Mouse (Mus musculus): ENCODE results near the gene Rrm2. TPM values are rescaled to one million over a fixed set of nuclear protein-coding genes. Genes with fewer than 3 reads are reported as not detected.

The Rrm2 gene
- total RNA-seq, 2 experiments from 2014 or later, result 17.3 to 23.5 TPM

GRCm38 (mm10) chr12:24746579-24747296 is 38.7 kb downstream of the Rrm2 start:
- no peak for DNase-seq

GRCm38 (mm10) chr12:24747297-24747696 is 39.3 kb downstream of the Rrm2 start:
- DNase-seq, result no peak

- no peak for DNase-seq
Measured at GRCm38 (mm10) chr12:24750521-24750920, 42.5 kb downstream of the Rrm2 start.

DNA sequence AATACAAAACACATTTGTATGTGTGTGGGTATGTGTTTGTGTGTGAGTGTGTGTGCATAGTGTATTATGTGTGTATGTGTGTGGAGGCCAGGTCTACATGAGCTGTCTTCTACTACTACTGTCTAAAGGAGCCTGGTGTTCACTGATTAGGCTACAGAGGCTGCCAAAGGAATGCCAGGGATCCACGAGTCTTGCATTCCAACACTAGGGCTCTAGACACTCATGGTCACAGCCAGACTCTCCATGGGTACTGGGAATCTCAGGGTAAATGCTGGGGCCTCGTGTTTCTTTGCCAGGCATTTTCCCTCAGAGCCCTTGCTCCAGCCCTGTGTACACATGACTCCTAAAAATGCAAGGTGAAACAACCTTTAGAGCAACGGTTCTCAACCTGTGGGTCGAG is 45.6 kb downstream of the Rrm2 start:
- DNase-seq, result no peak

- no peak for DNase-seq
Measured at GRCm38 (mm10) chr12:24754693-24755092, 46.7 kb downstream of the Rrm2 start.

GRCm38 (mm10) chr12:24755471-24755870 is 47.4 kb downstream of the Rrm2 start:
- no peak for DNase-seq

DNA sequence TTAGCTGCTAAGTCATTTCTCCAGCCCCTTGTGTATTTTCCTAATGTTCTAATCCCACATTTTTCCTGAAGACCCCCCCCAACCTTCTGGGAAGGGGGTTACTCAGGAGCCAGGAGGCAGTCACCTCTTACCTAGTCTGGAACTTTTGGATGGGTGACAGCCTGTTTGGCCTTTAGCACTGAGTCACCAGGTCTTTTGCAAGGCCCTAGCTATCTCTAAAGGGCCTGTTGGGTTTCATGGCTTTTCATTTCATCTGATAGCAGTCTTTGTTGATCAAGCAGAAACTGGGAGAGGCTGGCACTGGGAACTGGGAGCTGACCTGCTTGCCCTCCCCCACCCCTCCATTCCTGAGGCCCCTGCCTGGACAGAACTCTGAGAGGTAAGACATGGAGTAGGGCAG is 49.3 kb downstream of the Rrm2 start:
- peak; percentile 51 for DNase-seq

DNA sequence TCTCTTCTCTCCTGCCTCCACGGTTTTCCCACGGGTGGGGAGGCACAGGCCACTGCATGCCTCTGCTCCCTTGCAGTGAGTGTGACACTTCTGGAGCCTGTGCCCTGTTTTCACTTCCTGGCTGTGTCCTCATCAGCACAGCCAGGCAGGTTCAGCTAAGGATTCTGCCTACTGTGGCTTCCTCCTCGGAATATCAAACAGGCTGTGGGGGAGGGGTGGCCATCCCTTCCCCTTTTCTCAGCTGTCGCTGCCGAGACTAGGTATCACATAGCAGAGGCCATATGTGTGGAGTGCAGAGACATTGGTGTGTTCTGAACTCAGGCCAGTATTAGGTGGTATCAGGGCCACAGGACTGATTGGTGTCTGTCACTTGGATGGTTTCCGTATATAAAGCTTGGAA is 50.3 kb downstream of the Rrm2 start:
- DNase-seq, result peak in 1 of 2 experiments; percentile 23

DNA sequence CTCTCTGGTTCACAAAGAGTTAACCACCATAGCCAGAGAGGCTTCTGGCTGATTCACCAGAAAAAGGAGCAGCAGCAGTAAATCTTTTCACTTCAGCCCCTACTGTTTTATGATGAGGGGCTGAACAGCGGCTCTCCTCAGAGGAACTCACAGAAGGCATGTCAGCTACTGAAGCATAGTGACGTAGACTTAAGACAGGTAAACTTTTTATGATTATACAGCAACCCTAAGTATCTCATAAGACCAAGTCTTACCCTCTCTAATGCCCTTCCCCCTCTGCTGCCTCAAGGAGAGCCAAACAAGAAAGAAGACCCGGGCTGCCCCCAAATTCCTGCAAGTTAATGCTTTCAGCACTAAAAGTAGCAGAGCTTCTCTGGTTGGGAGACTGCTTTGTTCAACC is 54.2 kb downstream of the Rrm2 start:
- no peak for DNase-seq

Other genes starting within 250 kb of the Rrm2 start
- 10 to 100 TPM; 12.1 to 17.7 TPM for gene Taf1b, start 209.9 kb upstream of the Rrm2 start, total RNA-seq (2021)
- 1 to 10 TPM in 1 of 2 experiments, under 1 TPM in 1; 0.56 to 1.1 TPM for gene Grhl1, start 136.0 kb upstream of the Rrm2 start, total RNA-seq (2021)
- 10 to 100 TPM; 12.8 to 14.2 TPM for gene Klf11, start 57.0 kb upstream of the Rrm2 start, total RNA-seq (2021)
- gene Cys1, start 26.4 kb upstream of the Rrm2 start, total RNA-seq (2021), result 1 to 10 TPM; 1.7 to 2.6 TPM
- gene Mboat2, start 122.6 kb downstream of the Rrm2 start, total RNA-seq (2021), result 10 to 100 TPM; 21.5 to 32.8 TPM